Mouse (Mus musculus): ENCODE data around the gene Lrrc75a. TPM values are rescaled to one million over a fixed set of nuclear protein-coding genes. Genes with fewer than 3 reads are reported as not detected.

The Lrrc75a gene
- polyA plus RNA-seq, 1 experiment = 2.5 TPM

- TF ChIP-seq CTCF (IDR thresholded peaks at IDR 0.05; ENCODE audit: control insufficient read depth, insufficient read depth, low read length) (no peak), POLR2A (IDR thresholded peaks at IDR 0.05; ENCODE audit: borderline replicate concordance, control insufficient read depth, low read depth, low read length) (no peak)
- 74% methylated on average over 9 of the region's 9 CpGs for WGBS
- H3K4me1 ChIP-seq (ENCODE audit: control insufficient read depth, insufficient read depth, low read length) = 0 out of 2 replicates have a peak, but pooled peaks cover 1% of the 10 kb centered on the region
- H3K27ac ChIP-seq (ENCODE audit: control insufficient read depth, insufficient read depth, low read depth, low read length, poor library complexity) = no peak overlapping the region
- no peak overlapping the region for H3K4me3 ChIP-seq (replicated peaks; ENCODE audit: control insufficient read depth, low read depth, low read length)
Measured at GRCm38 (mm10) chr11:62584671-62585206, 63.6 kb downstream of the Lrrc75a start.

- TF ChIP-seq POLR2A (IDR thresholded peaks at IDR 0.05; ENCODE audit: borderline replicate concordance, control insufficient read depth, low read depth, low read length) (no peak), CTCF (IDR thresholded peaks at IDR 0.05; ENCODE audit: control insufficient read depth, insufficient read depth, low read length) (no peak)
- Histone ChIP-seq H3K4me1 (ENCODE audit: control insufficient read depth, insufficient read depth, low read length) (0 out of 2 replicates have a peak, but pooled peaks cover 1% of the 10 kb centered on the region), H3K4me3 (replicated peaks; ENCODE audit: control insufficient read depth, low read depth, low read length) (no peak overlapping the region), H3K27ac (ENCODE audit: control insufficient read depth, insufficient read depth, low read depth, low read length, poor library complexity) (no peak overlapping the region)
- WGBS = 91% methylated on average over 6 of the region's 6 CpGs
Measured at GRCm38 (mm10) chr11:62583031-62583430, 65.3 kb downstream of the Lrrc75a start.

GRCm38 (mm10) chr11:62576530-62577152 is 71.7 kb downstream of the Lrrc75a start:
- peak overlapping the region; percentile 81 for H3K4me3 ChIP-seq (replicated peaks; ENCODE audit: control insufficient read depth, low read depth, low read length)
- peak overlapping the region; percentile 61 for H3K27ac ChIP-seq (ENCODE audit: control insufficient read depth, insufficient read depth, low read depth, low read length, poor library complexity)
- under 1% methylated on average over 16 of the region's 16 CpGs for WGBS
- TF ChIP-seq POLR2A (IDR thresholded peaks at IDR 0.05; ENCODE audit: borderline replicate concordance, control insufficient read depth, low read depth, low read length) = no peak
- peaks cover 3% of the 10 kb centered on the region for H3K4me1 ChIP-seq (ENCODE audit: control insufficient read depth, insufficient read depth, low read length)

GRCm38 (mm10) chr11:62575659-62576438 is 72.5 kb downstream of the Lrrc75a start:
- Histone ChIP-seq H3K27ac (ENCODE audit: control insufficient read depth, insufficient read depth, low read depth, low read length, poor library complexity) (peak overlapping the region; percentile 61), H3K4me3 (replicated peaks; ENCODE audit: control insufficient read depth, low read depth, low read length) (peak overlapping the region; percentile 81), H3K4me1 (ENCODE audit: control insufficient read depth, insufficient read depth, low read length) (peaks cover 3% of the 10 kb centered on the region)
- TF ChIP-seq CTCF (IDR thresholded peaks at IDR 0.05; ENCODE audit: control insufficient read depth, insufficient read depth, low read length) (peak; percentile 24; the same call in 1 of the 2 replicates), POLR2A (IDR thresholded peaks at IDR 0.05; ENCODE audit: borderline replicate concordance, control insufficient read depth, low read depth, low read length) (peak; percentile 70)
- 2% methylated on average over 27 of the region's 27 CpGs for WGBS

GRCm38 (mm10) chr11:62575297-62575658 is 73.0 kb downstream of the Lrrc75a start:
- H3K27ac ChIP-seq (ENCODE audit: control insufficient read depth, insufficient read depth, low read depth, low read length, poor library complexity) = peak overlapping the region; percentile 61
- H3K4me3 ChIP-seq (replicated peaks; ENCODE audit: control insufficient read depth, low read depth, low read length) = peak overlapping the region; percentile 81
- TF ChIP-seq POLR2A (IDR thresholded peaks at IDR 0.05; ENCODE audit: borderline replicate concordance, control insufficient read depth, low read depth, low read length) (no peak), CTCF (IDR thresholded peaks at IDR 0.05; ENCODE audit: control insufficient read depth, insufficient read depth, low read length) (peak; percentile 94)
- WGBS = under 1% methylated on average over 9 of the region's 9 CpGs
- H3K4me1 ChIP-seq (ENCODE audit: control insufficient read depth, insufficient read depth, low read length) = peaks cover 3% of the 10 kb centered on the region

- WGBS = 18% methylated on average over 4 of the region's 4 CpGs
- TF ChIP-seq POLR2A (IDR thresholded peaks at IDR 0.05; ENCODE audit: borderline replicate concordance, control insufficient read depth, low read depth, low read length) = no peak
- TF ChIP-seq CTCF (IDR thresholded peaks at IDR 0.05; ENCODE audit: control insufficient read depth, insufficient read depth, low read length) = no peak
- H3K4me3 ChIP-seq (replicated peaks; ENCODE audit: control insufficient read depth, low read depth, low read length) = peak overlapping the region; percentile 77
- peak overlapping the region; percentile 80; the same call in 1 of the 2 replicates for H3K27ac ChIP-seq (ENCODE audit: control insufficient read depth, insufficient read depth, low read depth, low read length, poor library complexity)
- peaks cover 3% of the 10 kb centered on the region for H3K4me1 ChIP-seq (ENCODE audit: control insufficient read depth, insufficient read depth, low read length)
Measured at GRCm38 (mm10) chr11:62574703-62575085, 73.6 kb downstream of the Lrrc75a start.

GRCm38 (mm10) chr11:62573959-62574702 is 74.2 kb downstream of the Lrrc75a start, which contains the start of gene Trpv2:
Gene Trpv2 (plus strand): TSS chr11:62574486.
- WGBS = 19% methylated on average over 6 of the region's 6 CpGs
- peaks cover 3% of the 10 kb centered on the region for H3K4me1 ChIP-seq (ENCODE audit: control insufficient read depth, insufficient read depth, low read length)
- peak within 1 kb of the TSS; percentile 80 for H3K27ac ChIP-seq (ENCODE audit: control insufficient read depth, insufficient read depth, low read depth, low read length, poor library complexity)

More at GRCm38 (mm10) chr11:62573959-62574702, 74.2 kb downstream of the Lrrc75a start, which contains the start of gene Trpv2:
- TF ChIP-seq CTCF (IDR thresholded peaks at IDR 0.05; ENCODE audit: control insufficient read depth, insufficient read depth, low read length) = no peak
- TF ChIP-seq POLR2A (IDR thresholded peaks at IDR 0.05; ENCODE audit: borderline replicate concordance, control insufficient read depth, low read depth, low read length) = no peak
- H3K4me3 ChIP-seq (replicated peaks; ENCODE audit: control insufficient read depth, low read depth, low read length) = peak within 1 kb of the TSS; percentile 81

All from bone marrow, adult 2 months (tissue).